Mouse (Mus musculus) CH12.LX (cell line): ENCODE measurements around the gene Elof1.

ENCODE experiments used
- BHLHE40 ChIP-seq: IDR thresholded peaks from 2 replicates; pipeline ENCODE4 v1.6.1; 2011; ENCODE audit warnings: mild to moderate bottlenecking, low read depth, low read length, improper control_type of control experiment
- CHD2 ChIP-seq: IDR thresholded peaks from 2 replicates; pipeline ENCODE4 v1.6.1; 2011; ENCODE audit warnings: low read length, improper control_type of control experiment
- POLR2A ChIP-seq: IDR thresholded peaks from 2 replicates; pipeline ENCODE4 v1.6.1; 2011; ENCODE audit warnings: low read depth, mild to moderate bottlenecking, improper control_type of control experiment, low read length
- ZNF384 ChIP-seq: IDR thresholded peaks from 2 replicates; pipeline ENCODE4 v1.6.1; 2012; ENCODE audit warnings: low read depth, low read length, improper control_type of control experiment, inconsistent platforms

GRCm38 (mm10) chr9:22072276-22072675 is 44.7 kb downstream of the Elof1 start:
- TF ChIP-seq ZNF384, result no peak
- no peak for TF ChIP-seq BHLHE40
- no peak for TF ChIP-seq CHD2
- no peak for TF ChIP-seq POLR2A
